Mouse (Mus musculus): ENCODE measurements around the gene Lekr1. TPM values are rescaled to one million over a fixed set of nuclear protein-coding genes. Genes with fewer than 3 reads are reported as not detected.

The Lekr1 gene
- polyA plus RNA-seq, 1 experiment from 2014 or later: 5.5 TPM

DNA sequence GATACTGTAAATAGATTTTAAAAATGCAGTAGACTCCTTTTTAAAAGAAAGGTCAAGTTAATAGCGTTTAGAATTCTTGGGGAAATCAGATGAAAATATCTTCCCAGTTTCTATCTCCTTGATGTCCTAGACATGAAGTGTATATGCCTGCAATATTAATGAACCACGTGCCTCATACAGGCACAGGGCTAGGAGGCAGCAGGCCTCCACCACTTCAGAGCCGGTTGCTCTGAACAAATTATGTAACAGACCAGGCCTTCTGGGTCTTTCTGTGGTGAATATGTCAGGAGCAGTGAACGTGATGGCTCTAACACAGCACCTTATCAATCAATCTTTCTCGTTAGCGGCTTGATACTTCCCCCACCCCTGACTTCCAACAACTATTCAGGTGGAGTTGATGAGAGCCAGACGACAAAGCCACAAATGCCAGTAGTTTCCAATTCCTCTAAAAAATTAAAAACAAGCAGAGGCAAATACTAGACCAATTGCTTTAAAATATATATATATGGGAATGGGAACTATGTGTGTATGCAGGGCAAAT is 164.0 kb downstream of the Lekr1 start:
- WGBS: 81% methylated on average over 7 of the region's 7 CpGs

DNA sequence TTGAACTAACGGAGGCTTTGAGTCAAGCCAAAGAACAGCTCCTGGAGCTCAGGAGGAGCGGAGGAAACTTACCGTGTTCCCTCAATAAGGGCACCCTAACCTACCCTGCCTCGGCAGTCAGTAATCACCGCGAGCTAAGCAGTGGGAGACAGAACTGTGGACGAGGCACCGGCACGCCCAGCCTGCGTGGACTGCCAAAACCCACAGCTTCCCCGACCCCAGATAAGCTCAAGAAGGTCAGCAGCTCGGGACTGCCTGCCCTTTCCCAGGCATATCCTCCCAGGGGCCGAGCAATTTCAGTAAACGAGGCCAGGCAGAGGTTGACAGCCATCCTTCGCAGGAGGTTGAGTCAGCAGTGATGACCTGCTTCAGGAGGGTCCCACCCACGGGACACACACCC is 164.8 kb downstream of the Lekr1 start:
- Histone ChIP-seq H3K9ac (ENCODE audit: low read length) (no peak overlapping the region), H3K9me3 (ENCODE audit: control insufficient read depth, low read length) (no peaks in the 10 kb centered on the region), H3K4me2 (no peak overlapping the region), H3K4me3 (ENCODE audit: low read depth, low read length) (no peak overlapping the region), H3K36me3 (ENCODE audit: control insufficient read depth, insufficient read depth, low read length) (no peaks in the 10 kb centered on the region), H3K27me3 (ENCODE audit: control insufficient read depth, insufficient read depth, low read length) (no peaks in the 10 kb centered on the region; the same call in 1 of the 2 replicates), H3K4me1 (ENCODE audit: control insufficient read depth, insufficient read depth, low read length) (no peaks in the 10 kb centered on the region), H3K27ac (ENCODE audit: low read depth, low read length) (no peak overlapping the region)
- DNase-seq (ENCODE audit: low spot score, missing footprints) (peak; percentile 83), ATAC-seq (ENCODE audit: low FRiP score) (no peak)
- WGBS: 45% methylated on average over 16 of the region's 16 CpGs

More for the DNA sequence above, 164.0 kb downstream of the Lekr1 start:
- Histone ChIP-seq H3K4me2 (no peak overlapping the region), H3K27ac (ENCODE audit: low read depth, low read length) (no peak overlapping the region), H3K4me3 (ENCODE audit: low read depth, low read length) (no peak overlapping the region), H3K27me3 (ENCODE audit: control insufficient read depth, insufficient read depth, low read length) (no peaks in the 10 kb centered on the region; the same call in 1 of the 2 replicates), H3K4me1 (ENCODE audit: control insufficient read depth, insufficient read depth, low read length) (no peaks in the 10 kb centered on the region), H3K9me3 (ENCODE audit: control insufficient read depth, low read length) (no peaks in the 10 kb centered on the region), H3K36me3 (ENCODE audit: control insufficient read depth, insufficient read depth, low read length) (no peaks in the 10 kb centered on the region), H3K9ac (ENCODE audit: low read length) (no peak overlapping the region)
- ATAC-seq (ENCODE audit: low FRiP score): no peak
- peak; percentile 65 for DNase-seq (ENCODE audit: low spot score, missing footprints)

DNA sequence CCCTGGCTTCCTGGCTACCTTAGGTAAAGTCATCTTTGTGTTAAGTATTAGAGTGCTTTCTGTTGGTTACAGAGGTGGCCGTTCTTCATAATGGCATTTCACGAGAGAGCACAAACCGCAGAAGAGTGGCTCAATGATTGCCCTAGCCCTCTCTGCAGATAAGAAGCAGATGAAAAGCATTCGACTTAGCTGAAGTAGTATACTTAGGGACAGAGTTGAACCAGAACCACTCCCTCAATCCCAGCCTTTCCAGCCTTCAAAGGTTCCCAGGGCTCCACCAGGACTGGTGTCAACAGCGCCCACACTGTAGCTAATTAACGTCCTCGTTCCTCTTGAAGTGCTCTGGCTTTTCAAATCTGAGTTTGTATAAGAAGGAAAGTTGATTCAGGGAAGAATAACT is 166.4 kb downstream of the Lekr1 start:
- H3K9me3 ChIP-seq (ENCODE audit: control insufficient read depth, low read length): no peaks in the 10 kb centered on the region
- H3K36me3 ChIP-seq (ENCODE audit: control insufficient read depth, insufficient read depth, low read length): no peaks in the 10 kb centered on the region
- H3K4me2 ChIP-seq: no peak overlapping the region
- no peak overlapping the region for H3K9ac ChIP-seq (ENCODE audit: low read length)
- H3K4me3 ChIP-seq (ENCODE audit: low read depth, low read length): no peak overlapping the region
- DNase-seq (ENCODE audit: low spot score, missing footprints) (peak; percentile 49), ATAC-seq (ENCODE audit: low FRiP score) (no peak)
- no peaks in the 10 kb centered on the region; the same call in 1 of the 2 replicates for H3K27me3 ChIP-seq (ENCODE audit: control insufficient read depth, insufficient read depth, low read length)
- WGBS: 84% methylated on average over 7 of the region's 7 CpGs
- H3K27ac ChIP-seq (ENCODE audit: low read depth, low read length): no peak overlapping the region
- no peaks in the 10 kb centered on the region for H3K4me1 ChIP-seq (ENCODE audit: control insufficient read depth, insufficient read depth, low read length)

DNA sequence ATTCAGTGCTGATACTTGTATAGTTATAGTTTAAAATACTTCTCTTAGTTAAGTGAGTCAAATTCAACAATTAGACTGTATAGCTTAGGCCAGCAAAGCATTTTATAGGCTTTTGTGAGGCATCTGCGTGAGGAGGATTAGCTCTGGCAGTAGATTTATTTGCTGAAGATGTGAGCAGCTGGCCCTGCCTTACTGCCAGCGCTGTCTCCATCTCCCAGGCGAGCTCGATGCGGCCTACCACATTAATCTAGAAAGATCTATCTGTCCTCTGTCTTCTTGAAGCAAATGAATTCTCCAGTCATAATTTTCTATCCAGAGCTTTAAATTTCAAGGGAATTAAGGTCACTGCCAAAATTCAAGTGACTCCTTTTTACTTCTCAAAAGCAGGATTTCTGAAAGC is 170.4 kb downstream of the Lekr1 start:
- no peak for ATAC-seq (ENCODE audit: low FRiP score)
- Histone ChIP-seq H3K9me3 (ENCODE audit: control insufficient read depth, low read length) (no peaks in the 10 kb centered on the region), H3K9ac (ENCODE audit: low read length) (no peak overlapping the region), H3K4me1 (ENCODE audit: control insufficient read depth, insufficient read depth, low read length) (no peaks in the 10 kb centered on the region), H3K27me3 (ENCODE audit: control insufficient read depth, insufficient read depth, low read length) (no peaks in the 10 kb centered on the region), H3K4me3 (ENCODE audit: low read depth, low read length) (no peak overlapping the region), H3K36me3 (ENCODE audit: control insufficient read depth, insufficient read depth, low read length) (no peaks in the 10 kb centered on the region), H3K27ac (ENCODE audit: low read depth, low read length) (no peak overlapping the region), H3K4me2 (no peak overlapping the region)
- WGBS: 75% methylated on average over 5 of the region's 5 CpGs
- DNase-seq (ENCODE audit: low spot score, missing footprints): peak; percentile 83

DNA sequence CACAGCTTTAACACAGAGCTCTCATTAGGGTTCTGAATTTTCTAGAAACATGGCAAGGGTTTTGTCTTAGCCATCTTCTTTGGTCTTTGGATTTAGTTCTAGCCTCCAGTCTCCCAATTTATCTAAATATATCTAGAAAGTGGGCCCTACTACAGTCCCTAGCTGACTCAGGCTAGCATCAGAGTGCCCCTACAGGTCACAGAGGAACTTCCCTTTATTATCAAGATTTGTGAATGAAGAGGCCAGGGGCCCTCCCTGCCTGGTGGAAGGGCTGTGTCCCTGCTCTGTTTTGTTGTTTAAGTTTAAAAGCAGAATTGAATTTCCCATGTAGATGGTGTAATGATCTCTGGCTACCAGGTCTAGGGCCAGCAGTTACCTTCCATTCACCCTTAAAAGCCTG is 173.6 kb downstream of the Lekr1 start:
- Histone ChIP-seq H3K9me3 (ENCODE audit: control insufficient read depth, low read length) (no peaks in the 10 kb centered on the region), H3K36me3 (ENCODE audit: control insufficient read depth, insufficient read depth, low read length) (no peaks in the 10 kb centered on the region), H3K27me3 (ENCODE audit: control insufficient read depth, insufficient read depth, low read length) (no peaks in the 10 kb centered on the region), H3K4me1 (ENCODE audit: control insufficient read depth, insufficient read depth, low read length) (no peaks in the 10 kb centered on the region), H3K4me2 (no peak overlapping the region), H3K4me3 (ENCODE audit: low read depth, low read length) (no peak overlapping the region), H3K9ac (ENCODE audit: low read length) (no peak overlapping the region), H3K27ac (ENCODE audit: low read depth, low read length) (no peak overlapping the region)
- ATAC-seq (ENCODE audit: low FRiP score): no peak
- no peak for DNase-seq (ENCODE audit: low spot score, missing footprints)

DNA sequence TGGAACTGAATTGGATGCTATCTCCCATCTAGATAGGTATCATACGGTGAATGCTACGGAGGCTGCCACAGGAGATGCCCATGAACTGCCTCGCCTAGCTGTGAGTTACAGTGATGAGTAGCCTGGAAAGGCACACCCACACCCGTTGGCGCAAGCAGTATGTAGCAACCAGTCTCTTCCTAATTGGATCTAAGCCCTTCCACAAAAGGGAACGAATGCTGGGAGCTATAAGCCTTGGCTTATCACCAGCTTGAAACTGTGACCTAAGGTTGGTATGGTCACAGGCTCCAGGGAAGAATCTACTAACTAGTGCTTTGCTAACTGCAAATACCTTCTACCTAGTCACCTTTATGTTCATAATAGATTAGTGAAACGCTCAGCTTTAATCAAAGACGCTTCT is 175.1 kb downstream of the Lekr1 start:
- no peaks in the 10 kb centered on the region for H3K9me3 ChIP-seq (ENCODE audit: control insufficient read depth, low read length)
- H3K4me1 ChIP-seq (ENCODE audit: control insufficient read depth, insufficient read depth, low read length): no peaks in the 10 kb centered on the region
- H3K27me3 ChIP-seq (ENCODE audit: control insufficient read depth, insufficient read depth, low read length): no peaks in the 10 kb centered on the region
- no peak for DNase-seq (ENCODE audit: low spot score, missing footprints)
- H3K36me3 ChIP-seq (ENCODE audit: control insufficient read depth, insufficient read depth, low read length): no peaks in the 10 kb centered on the region
- H3K4me3 ChIP-seq (ENCODE audit: low read depth, low read length): no peak overlapping the region
- no peak for ATAC-seq (ENCODE audit: low FRiP score)
- H3K4me2 ChIP-seq: no peak overlapping the region
- WGBS: 83% methylated on average over 8 of the region's 8 CpGs
- H3K9ac ChIP-seq (ENCODE audit: low read length): no peak overlapping the region
- no peak overlapping the region for H3K27ac ChIP-seq (ENCODE audit: low read depth, low read length)

DNA sequence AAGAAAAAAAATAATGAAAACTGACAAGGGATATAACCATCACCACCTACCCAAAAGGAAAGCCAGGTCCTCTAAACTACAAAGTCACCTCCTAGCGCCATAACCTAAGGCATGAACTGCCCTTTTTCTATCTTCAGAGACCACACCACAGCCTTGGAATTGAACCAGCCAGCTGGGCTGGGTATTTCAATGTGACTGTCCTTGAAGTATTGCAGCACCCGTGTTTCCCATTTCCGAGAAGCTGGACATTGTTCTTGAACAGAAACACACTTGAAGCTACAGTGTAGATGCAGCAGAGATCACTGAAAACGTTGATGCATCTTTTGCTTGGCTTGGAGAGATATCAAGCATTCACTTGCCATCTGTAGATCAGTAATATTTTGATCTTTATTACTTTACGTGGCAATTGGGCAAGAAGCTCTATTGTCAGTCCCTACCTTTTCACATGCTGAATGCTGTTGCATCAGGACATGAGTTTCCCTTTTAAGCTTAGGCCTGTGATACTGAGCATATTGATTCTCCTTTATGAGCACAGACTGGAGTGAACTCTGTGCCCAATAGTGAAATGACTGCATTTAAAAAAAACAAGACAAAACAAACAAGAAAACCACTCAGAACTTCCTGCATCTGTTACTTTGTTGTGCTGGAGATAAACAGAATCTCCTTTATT is 176.6 kb downstream of the Lekr1 start:
- ATAC-seq (ENCODE audit: low FRiP score) (no peak), DNase-seq (ENCODE audit: low spot score, missing footprints) (peak; percentile 26)
- Histone ChIP-seq H3K27me3 (ENCODE audit: control insufficient read depth, insufficient read depth, low read length) (no peaks in the 10 kb centered on the region), H3K9ac (ENCODE audit: low read length) (no peak overlapping the region), H3K4me1 (ENCODE audit: control insufficient read depth, insufficient read depth, low read length) (no peaks in the 10 kb centered on the region), H3K9me3 (ENCODE audit: control insufficient read depth, low read length) (no peaks in the 10 kb centered on the region), H3K27ac (ENCODE audit: low read depth, low read length) (no peak overlapping the region), H3K36me3 (ENCODE audit: control insufficient read depth, insufficient read depth, low read length) (no peaks in the 10 kb centered on the region), H3K4me2 (no peak overlapping the region), H3K4me3 (ENCODE audit: low read depth, low read length) (no peak overlapping the region)
- 80% methylated on average over 5 of the region's 5 CpGs for WGBS

DNA sequence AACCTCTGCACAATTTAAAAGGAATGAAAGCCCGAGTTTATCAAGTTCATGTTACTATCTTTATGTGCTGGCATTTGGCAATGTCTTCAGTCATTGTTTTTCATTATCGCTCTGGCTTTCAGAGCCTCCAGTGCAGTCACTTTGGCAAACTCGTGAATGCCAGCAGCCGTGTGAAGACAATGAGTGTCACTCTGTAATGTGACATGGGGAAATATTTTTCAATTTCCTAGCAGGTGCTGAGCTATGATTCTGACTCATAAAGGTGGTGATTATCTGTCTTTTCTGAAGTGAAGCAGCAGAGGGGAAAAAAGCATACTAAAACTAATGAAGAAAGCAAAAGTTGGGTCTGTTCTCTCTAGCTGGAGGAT is 177.1 kb downstream of the Lekr1 start:
- DNase-seq (ENCODE audit: low spot score, missing footprints) (no peak), ATAC-seq (ENCODE audit: low FRiP score) (no peak)
- WGBS: 66% methylated on average over 4 of the region's 4 CpGs

DNA sequence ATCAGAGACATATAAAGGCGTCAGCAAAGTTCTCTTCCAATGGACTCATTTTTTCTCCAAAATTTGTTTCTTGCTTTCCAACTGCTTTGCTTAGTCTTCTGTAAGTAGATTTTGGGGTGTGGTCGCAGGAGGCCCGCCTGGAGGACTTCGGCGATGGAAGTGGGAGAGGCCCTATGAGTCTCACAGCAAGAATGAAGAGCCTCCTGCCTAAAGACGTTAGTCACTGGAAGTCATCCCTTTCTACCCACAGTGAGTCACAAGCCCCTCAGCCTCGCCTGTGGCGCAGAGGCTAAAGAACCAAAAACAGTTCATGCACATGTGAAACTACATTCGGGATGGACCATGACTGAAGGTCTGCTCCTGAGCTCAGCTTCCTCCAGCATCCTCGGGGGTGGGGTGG is 178.3 kb downstream of the Lekr1 start:
- Histone ChIP-seq H3K4me1 (ENCODE audit: control insufficient read depth, insufficient read depth, low read length) (no peaks in the 10 kb centered on the region), H3K9ac (ENCODE audit: low read length) (no peak overlapping the region), H3K4me3 (ENCODE audit: low read depth, low read length) (no peak overlapping the region), H3K27ac (ENCODE audit: low read depth, low read length) (no peak overlapping the region), H3K4me2 (no peak overlapping the region), H3K9me3 (ENCODE audit: control insufficient read depth, low read length) (no peaks in the 10 kb centered on the region), H3K27me3 (ENCODE audit: control insufficient read depth, insufficient read depth, low read length) (no peaks in the 10 kb centered on the region), H3K36me3 (ENCODE audit: control insufficient read depth, insufficient read depth, low read length) (no peaks in the 10 kb centered on the region)
- no peak for ATAC-seq (ENCODE audit: low FRiP score)
- WGBS: 84% methylated on average over 10 of the region's 10 CpGs
- DNase-seq (ENCODE audit: low spot score, missing footprints): no peak

More for the DNA sequence above, 177.1 kb downstream of the Lekr1 start:
- no peaks in the 10 kb centered on the region for H3K36me3 ChIP-seq (ENCODE audit: control insufficient read depth, insufficient read depth, low read length)
- H3K4me3 ChIP-seq (ENCODE audit: low read depth, low read length): no peak overlapping the region
- H3K4me1 ChIP-seq (ENCODE audit: control insufficient read depth, insufficient read depth, low read length): no peaks in the 10 kb centered on the region
- no peaks in the 10 kb centered on the region for H3K27me3 ChIP-seq (ENCODE audit: control insufficient read depth, insufficient read depth, low read length)
- no peak overlapping the region for H3K9ac ChIP-seq (ENCODE audit: low read length)
- no peak overlapping the region for H3K27ac ChIP-seq (ENCODE audit: low read depth, low read length)
- no peaks in the 10 kb centered on the region for H3K9me3 ChIP-seq (ENCODE audit: control insufficient read depth, low read length)
- no peak overlapping the region for H3K4me2 ChIP-seq

Data from midbrain, embryonic 11.5 days (tissue).